Mouse (Mus musculus) C2C12 (cell line): ENCODE results near the gene Yipf1.

Source experiments
- CEBPB ChIP-seq: IDR thresholded peaks from one replicate; pipeline ENCODE4 v1.6.1; 2011; ENCODE audit warnings: low read depth, mild to moderate bottlenecking, control low read depth, moderate library complexity
- CTCF ChIP-seq: IDR thresholded peaks from one replicate; pipeline ENCODE4 v1.5.1; 2011; ENCODE audit not compliant: control insufficient read depth, insufficient read depth, insufficient read length
- MAX ChIP-seq: IDR thresholded peaks from one replicate; pipeline ENCODE4 v1.6.1; 2011; ENCODE audit warnings: mild to moderate bottlenecking, control low read depth

DNA sequence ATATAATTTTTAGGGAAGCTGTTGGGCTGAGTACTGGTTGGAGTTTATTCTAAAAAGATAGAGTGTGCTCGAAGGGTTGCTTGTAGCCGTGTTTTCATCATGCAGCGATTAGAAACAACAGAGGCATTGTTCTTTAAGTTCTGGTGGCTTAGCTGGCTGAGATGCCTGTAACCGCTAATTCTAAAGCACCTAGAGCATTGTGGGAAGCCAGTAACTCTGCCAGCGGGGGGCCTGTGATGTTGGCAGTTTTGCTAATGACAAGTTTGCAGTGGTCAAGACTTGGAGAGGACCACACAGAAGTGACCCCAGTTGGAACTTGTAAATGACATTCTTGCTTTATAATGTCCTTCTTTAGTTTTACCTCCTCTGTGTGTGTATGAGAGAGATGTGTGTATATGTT, 27.2 kb downstream of the Yipf1 start:
- no peak for TF ChIP-seq CTCF
- TF ChIP-seq MAX: no peak
- TF ChIP-seq CEBPB: no peak
